Mouse (Mus musculus) activated CD4-positive, CD25-positive, alpha-beta regulatory T cell, adult 4 months (primary cell): ENCODE data around the gene Gm9844. TPM values are rescaled to one million over a fixed set of nuclear protein-coding genes. Genes with fewer than 3 reads are reported as not detected.
"Not testable (repeated sequence)": the region's sequence is repeated elsewhere in the genome, so short reads cannot be mapped to it uniquely, and the experiment has no call there.

ENCODE experiments used
- ATAC-seq: one replicate; pipeline ENCODE4 v1.8.0; 2017
- polyA plus RNA-seq, 2 experiments: library from polyadenylated mRNA; unstranded; fragments of 100-300 nt; shearing (Covaris generic); gene quantifications; one replicate each; pipeline ENCODE4 v1.2.1; 2017

Gene Gm9844
- polyA plus RNA-seq, 2 experiments from 2014 or later: 17.0 to 65.7 TPM

DNA sequence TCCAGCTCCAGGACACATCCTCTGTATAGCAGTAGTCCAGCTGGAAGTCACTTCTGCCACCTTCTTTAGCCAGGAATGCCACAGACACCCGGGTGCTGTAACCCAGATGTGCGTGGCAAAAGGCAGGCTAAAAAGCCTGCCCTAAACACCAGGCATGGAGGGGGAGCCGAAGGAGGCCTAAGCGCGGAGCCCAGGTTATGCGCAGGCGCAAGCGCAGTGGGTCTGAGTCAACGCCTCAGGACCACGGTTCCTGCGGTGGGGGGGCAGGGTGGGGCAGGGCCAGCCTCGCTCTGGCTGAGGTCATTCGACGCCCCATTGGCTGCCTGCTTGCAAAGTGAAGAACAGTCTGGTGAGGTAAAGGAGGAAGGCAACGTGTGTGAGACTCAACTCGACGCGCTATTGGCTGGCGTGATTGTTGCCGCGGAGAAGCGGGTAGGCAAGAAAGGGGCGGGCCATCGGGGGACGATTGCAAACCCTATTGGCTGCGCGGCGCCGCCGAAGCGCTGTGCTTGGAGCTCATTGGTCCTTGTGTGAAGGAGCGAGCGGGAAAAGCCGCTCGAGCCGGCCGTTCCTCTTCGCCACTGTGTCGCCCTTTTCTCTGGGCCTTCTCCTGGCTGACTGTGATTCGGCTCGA is 7.6 kb downstream of the Gm9844 start, which contains the start of the genes Lypd4 and Dmrtc2:
Gene Lypd4, minus strand, starts transcription at position 410 of the 634 bp plus-strand sequence.
Gene Dmrtc2, plus strand, starts transcription at position 526 of the 634 bp plus-strand sequence.
- no peak for ATAC-seq

DNA sequence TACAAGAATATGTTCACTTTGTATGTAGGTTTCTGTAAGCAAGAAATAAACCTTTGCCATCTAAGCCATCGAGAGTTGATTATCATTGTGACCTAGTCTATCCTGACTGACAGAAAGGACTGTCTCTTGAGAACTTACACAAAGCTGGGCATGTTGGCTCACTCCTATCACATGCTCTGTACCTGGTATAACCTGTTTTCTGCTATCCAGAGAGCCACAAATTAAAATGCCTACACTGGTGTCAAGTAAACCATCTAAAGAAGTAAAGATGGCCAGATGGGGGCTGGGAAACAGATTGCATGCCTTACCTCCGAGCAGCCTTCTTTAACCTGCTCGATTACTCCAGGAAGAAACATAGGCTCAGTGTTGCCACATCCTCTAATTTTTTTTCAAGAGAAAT is 15.6 kb downstream of the Gm9844 start:
- ATAC-seq: no peak

DNA sequence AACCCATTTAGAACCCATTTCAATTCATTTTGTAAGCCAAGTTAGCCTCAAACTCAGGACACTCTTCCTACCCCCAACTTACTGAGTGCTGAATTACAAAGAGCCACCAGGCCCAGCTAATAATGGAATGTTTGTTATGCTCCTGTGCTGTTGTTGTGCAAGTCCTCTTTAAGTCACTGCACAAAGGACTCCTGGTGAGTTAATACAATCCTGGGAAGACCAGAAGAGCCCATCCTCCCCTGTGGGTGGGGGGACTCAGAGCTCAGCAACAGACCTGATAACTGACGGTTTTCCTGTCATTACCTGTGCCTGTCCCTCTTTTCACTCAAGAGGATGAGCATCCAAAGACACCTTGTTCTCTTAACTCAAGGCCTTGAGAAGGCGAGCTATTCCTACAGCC is 17.6 kb downstream of the Gm9844 start:
- no peak for ATAC-seq

DNA sequence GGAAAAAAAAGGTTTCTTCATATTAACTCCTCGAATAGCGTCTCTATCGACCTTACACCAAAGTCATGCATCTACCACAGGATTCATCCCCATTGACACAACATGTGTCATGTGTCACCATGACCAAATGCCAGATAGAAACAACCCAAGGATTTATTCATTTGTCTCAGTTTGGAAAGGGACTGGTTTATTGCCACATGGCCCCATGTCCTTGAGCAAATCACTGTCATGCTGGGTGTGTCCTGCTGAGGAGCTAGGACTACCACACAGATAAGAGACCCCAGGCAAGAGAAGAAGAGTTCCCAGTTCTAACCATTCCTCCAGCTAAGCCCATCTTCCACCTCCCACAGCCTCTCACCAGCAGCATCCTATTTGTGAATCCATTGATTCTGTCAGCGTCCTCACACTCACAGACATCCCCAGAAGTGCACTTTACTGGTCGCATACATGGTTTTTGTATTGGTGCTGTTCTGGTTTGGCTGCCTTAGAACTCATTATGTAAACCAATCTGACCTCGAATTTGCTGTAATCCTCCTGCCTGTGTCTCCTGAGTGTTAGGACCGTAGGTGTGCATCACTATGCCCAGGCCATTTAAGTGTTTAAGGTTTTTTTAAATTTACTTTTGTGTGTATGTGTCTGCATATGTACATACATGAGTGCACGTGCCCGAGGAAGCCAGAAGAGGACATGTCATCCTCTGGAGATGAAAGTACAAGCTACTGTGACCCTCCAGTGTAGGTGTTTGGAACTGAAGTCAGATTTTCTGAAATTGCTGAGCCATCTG is 20.6 kb downstream of the Gm9844 start:
- ATAC-seq: no peak

DNA sequence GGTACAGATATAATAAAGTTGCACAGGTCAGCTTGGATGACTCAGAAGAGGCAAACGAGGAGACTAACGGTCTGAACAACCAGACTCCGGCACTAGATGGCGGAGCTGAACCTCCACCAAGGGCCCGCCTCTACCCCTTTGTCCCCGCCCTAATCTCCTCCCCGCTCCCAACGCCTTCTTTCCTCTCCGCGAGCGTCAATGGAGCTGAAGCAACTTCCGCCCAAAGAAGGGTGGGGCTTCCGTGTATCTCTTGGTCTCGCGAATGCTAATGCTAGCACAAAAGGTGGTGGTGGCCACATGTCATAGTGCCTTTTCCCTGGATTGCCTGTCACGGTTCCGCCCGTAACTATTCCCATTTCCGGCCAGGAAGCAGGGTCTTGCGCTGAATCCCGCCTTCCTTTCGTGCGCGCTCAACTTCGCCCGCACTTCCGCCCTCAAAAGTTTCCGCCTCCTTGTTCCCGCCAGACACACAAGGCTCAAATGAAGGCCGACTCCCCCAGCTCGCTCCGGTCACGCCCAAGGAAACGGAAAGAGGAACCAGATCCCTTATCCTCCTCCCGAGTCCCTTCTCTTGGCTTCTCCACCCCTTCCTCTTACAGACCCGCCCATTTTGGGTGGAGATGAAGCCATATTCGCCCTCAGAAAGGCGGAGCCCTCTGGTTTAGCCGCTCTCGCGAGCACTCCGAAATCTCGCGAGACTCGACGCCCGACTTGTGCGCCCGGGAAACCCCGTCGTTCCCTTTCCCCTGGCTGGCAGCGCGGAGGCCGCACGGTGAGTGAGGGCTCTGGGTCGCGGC is 22.1 kb downstream of the Gm9844 start, which contains the start of gene Rps19:
Gene Rps19, plus strand, starts transcription at position 476 of the 797 bp plus-strand sequence.
- peak; percentile 87 for ATAC-seq

DNA sequence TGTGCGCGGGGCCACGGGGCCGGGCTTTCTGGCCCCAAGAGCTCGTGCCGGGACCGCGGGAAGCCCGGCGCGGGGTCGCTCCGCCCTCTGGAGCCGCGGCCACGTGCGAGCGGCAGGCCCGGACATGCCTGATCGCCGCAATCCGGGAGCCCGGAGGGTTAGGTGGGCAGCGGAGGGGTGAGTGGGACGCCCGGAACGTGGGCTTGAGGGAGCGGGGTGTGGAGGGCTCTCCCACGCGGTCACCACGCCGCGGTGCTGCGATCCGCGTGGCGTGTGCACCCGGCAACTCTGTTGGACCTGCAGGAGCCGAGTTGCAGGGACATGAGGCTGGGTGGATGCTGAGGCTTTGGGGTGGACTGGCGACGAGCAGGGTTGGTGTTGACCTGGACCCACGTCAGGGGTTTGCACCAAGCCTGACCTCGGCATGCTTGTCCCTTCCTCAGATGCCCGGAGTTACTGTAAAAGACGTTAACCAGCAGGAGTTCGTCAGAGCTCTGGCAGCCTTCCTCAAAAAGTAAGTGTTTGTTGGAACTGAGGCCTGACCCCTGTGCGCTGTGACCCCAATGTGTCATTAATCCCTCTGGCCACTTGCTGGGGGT is 22.8 kb downstream of the Gm9844 start:
- ATAC-seq: peak; percentile 8

DNA sequence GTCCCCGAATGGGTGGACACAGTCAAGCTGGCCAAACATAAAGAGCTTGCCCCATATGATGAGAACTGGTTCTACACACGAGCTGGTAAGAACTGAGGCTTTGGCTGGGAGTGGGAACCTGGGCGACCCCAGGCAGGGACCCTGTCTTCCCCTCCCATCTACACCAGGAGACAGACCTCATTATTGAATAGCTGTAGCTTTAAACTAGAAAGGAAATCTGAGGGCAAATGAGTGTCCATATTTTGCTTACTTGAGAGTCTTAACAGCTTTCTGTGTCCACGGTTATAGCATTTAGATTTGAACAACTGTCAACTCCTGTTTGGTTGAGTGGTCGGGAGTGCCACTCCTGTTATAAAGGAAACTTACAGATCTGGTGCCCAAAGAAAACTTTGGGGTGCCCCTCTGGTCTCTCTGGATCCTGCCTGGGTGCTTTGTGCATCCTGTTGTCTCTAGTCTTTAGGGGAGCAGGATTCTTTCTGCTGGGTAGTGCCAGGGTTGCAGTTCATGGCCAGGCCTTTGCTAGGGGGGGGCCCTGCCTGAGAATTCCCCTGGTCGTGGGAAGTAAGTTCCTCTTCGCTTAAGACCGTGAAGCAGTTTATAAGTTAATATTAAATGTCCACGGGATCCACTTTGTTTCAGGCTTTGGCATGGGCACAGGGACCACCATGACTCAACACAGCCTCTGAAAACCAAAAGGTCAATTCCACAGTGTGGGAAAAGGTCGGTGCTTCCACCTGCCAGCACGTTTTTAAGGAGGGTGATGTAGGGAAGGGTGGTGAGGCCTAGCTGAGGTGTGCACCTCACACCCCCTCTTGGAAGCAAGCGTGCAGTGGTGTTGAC is 23.7 kb downstream of the Gm9844 start:
- no peak for ATAC-seq

DNA sequence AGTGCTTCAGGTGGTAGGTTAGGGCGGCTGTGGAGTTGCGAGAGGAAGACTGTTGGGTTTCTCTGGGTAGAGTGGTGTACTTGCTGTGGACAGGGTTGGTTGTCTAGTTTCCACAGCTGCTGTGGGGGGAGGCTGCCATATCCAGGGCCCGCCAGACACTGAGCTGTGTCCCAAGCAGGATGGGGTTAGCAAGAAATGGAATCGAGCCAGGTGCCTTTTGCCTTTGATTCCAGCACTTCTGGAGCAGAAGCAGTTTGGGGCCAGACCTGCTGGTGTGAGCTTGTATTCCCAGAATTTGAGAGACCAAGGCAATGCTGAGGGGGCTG is 24.3 kb downstream of the Gm9844 start:
- ATAC-seq: no peak

DNA sequence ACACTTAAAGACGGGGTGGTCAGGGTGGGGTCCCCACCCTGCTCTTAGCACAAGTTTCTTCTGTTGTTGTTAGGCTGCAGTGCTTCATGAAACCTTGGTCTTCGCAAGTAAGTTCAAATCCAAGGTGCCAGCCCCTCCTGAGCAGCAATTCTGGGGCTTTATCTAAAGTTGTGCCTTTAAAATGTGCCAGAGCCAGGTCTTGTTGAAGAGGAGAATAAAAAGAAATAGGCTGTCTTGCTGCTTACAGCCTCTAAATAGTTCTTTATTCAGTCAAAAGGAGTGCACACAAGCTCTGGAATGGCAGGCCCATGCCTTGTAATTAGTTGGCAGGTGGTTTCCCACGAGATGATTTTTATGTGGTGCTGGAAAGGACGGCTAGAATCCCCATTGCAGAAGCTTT is 25.1 kb downstream of the Gm9844 start:
- ATAC-seq: no peak

DNA sequence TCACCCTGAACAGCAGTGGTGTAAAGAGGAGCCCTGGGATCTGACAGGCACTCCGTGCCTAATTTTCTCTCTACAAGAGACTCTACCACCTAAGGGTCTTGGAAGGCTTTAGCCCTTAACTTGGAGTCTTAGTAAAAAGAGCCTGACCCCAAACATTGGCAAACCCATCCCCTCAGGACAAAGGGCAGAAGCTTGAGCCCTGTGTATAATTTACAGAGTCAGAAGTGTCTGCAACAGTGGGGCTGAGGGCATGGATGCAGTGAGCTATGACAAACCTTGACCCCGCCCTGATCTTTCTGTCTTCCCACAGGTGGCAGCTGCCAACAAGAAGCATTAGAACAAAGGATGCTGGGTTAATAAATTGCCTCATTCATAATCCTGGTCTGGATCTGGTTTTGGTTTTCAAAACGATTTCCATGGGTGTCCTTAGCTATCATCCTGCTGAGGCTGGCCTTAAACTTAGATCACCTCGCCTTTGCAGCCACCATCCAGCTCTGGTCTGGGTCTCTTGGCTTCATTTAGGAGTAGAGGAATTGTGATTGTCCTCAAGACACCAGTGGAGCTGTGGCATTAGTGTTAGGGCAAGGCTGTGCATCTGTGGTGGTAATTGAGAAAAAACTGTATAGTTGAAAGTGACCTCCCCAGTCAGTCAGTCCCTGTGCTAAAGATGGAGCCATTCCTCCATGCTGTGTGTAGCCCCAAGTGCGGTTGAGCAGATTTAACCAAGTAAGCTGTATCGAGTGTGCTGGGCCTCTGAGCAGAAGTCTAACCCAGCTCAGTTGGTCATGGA is 27.6 kb downstream of the Gm9844 start:
- ATAC-seq: no peak

DNA sequence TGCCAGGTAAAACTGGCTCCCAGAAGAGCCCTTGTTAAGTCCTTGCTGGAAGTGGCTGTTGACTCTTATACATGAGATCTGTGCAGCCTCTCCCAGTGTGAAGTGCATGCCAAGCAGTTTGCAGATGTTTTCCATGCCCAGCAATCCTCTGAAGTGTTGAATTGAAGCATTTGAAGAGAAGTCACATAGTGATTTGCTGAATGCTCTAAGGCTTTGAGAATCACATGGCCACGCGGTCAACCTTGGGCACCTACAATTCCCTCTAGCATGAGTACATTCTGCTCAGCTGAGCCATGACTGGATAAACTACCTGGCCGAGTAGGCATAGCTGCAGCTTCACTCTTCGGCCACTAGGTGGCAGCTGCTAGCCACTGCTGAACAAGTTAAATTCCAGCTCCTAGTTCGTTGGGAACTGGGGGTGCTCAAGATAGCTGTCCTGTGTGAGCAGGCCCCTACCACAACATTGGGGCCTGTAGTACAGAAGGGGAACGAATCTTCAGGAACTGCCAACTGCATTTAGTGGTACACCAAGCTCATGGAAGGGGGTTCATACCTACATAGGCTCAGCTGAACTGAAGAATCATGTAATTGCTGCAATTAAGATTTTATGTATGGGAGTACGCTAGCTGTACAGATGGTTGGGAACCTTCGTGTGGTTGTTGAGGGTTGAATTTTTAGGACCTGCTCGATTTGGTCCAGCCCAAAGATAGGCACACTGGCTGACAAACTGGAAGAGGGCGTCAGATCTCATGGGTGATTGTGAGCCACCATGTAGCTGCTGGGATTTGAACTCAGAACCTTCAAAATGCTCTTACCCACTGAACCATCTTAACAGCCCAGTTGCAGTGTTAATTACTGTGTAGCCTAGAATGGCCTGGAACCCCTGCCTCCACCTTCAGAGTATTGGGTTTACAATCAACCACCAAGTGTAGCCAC is 28.5 kb downstream of the Gm9844 start:
- peak; percentile 43 for ATAC-seq

DNA sequence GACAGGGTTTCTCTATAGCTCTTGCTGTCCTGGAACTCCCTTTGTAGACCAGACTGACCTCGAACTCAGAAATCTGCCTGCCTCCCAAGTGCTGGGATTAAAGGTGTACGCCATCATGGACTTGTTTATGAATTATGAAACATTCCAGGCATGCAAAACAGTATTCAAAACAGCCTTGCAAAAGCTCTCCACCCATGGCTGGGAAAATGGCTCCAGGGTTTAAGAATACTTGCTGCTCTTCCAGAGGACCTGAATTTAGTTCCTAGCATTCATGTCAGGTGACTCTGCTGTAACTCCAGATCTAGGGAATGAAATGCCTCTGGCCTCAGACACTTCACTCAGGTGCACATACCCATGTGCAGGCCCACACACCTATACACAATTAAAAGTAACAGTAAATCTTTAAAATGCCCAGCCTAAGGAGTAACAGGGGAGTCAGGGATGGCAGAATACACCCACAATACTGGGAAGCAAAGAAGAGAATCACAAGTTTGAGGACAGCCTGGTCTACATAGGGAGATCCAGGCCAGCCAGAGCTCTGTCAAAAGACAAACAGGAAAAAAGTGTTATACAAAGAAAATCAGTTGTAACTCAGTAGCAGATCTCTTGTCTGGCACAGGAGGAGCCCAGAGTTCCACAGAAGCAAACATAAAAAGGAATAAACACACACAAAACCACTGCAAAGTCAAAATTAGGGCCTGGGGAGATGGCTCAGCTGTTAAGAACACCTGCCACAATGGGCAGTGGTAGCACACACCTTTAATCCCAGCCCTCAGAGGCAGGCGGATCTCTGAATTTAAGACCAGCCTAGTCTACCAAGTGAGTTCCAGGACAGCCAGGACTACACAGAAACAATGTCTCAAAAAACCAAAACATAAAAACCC is 29.5 kb downstream of the Gm9844 start:
- no peak for ATAC-seq

DNA sequence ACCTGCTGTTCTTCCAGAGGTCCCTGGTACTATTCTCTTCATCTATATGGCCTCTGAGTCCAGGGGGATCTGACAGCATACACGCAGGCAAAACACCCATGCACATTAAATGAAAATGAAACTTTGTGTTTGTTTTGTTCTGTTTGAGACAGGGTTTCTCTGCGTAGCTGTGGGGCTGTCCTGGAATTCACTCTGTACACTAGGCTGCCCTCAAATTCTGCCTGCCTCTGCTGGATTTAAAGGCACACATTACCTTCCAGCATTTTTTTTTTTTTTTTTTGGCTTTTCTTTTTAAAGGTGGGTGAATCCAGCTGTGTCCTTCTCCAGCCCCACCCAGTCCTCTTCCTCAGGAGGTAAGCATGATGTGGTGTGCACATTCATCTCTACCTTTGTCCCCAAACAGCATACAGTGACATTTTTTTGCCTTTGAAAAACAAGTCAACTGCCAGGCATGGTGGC is 30.1 kb downstream of the Gm9844 start:
- ATAC-seq: peak; percentile 43

DNA sequence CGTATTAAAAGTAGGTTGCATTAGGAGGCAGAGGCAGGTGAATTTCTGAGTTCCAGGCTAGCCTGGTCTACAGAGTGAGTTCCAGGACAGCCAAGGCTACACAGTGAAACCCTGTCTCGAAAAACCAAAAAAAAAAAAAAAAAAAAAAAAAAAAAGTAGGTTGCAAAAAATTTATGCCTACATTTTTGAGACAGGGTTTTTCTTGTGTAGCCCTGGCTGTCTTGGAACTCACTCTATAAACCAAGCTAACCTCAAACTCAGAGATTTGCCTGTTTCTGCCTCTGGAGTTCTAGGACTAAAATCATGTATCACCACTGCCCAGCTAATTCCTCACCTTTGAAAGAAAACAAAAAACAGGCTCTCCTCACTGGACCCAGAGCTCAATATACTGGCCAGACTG is 33.7 kb downstream of the Gm9844 start:
- ATAC-seq: not testable (repeated sequence)

DNA sequence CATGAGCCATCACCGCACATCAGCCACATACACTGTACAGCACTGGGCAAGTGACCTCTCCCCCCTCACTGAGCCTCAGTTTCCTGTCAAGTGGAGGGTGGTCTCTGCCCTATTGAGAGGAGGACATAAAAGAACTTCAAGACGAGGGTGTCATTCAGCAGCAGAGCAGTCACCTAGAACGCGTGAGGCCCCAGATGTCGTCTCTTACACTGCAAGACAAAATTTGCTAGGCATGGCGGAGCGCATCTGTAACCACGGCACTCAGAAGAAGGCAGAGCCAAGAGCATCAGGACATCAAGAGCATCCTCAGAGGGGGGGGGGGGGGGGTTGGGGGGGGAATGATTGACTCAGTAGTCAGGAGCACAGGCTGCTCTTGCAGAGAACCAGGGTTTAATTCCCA is 34.3 kb downstream of the Gm9844 start:
- no peak for ATAC-seq

DNA sequence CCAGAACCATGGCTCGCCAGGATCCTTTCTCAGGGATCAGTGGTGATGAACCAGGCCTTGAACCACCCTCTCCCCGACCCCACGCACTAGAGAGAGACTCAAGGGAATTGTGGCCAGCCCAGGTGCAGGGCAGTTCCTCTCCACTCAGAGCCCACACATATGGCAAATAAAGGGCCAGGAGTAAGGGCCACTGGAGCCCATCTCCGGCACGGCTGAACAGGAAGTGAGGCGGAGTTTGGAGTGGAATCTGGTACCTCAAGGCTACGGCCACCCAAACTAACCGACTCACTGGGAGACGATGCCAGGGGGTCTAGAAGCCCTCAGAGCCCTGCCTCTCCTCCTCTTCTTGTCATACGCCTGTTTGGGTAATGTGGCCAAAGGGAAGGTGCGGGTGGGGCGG is 35.2 kb downstream of the Gm9844 start, which contains the start of gene Cd79a:
Gene Cd79a, plus strand, starts transcription at position 158 of the 400 bp plus-strand sequence.
- no peak for ATAC-seq

DNA sequence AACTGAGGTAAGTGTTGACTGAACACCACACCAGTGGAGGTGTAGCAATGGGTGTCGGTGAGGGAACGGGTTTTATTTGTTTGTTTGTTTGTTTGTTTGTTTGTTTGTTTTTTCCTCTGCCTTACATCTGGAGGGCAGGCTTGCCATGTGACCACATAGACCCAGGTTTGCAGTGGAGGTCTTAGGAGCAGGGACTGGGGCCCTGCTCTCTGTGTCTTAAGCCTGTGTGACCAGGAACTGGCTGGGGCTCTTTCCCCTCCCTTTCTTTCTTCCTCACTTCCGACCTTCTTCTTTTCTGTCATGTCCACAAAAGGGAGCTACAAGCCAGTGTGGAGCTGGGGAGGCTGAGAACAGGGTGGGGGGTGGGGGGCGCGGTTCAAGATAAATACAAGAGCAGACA is 35.9 kb downstream of the Gm9844 start:
- ATAC-seq: no peak

DNA sequence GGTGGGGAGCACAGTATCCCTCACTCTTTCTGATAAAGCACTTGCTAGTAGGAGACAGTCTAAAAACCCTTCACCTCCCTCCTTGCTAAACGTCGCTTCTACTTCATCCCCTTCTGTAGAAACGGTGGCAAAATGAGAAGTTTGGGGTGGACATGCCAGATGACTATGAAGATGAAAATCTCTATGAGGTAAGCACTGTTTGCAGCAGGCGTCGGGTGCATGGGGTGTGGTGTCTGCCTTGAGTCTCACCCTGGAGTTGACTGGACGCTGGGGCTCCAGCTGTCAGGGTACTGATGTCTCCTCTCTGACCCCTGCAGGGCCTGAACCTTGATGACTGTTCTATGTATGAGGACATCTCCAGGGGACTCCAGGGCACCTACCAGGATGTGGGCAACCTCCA is 39.1 kb downstream of the Gm9844 start:
- ATAC-seq: no peak

DNA sequence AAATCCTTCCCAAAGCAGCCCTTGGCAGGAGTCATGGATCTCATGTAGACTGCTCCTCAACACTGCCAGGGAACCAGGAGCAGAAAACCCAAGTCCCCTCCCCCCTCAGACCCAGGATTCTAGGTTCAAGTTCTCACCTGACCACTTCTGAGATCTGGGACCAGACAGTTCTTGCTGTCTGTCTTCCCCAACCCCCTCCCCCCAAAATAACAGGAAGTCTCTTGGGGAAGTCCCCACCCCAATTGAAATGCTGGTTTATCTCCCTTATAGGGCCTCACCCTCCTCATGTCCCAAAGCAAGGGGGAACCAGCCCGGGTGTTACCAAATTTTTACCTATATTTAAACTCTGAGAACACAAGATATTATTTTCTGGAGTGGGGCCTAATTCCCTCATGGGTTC is 39.8 kb downstream of the Gm9844 start:
- peak; percentile 52 for ATAC-seq
